Mouse (Mus musculus): ENCODE results near the gene Flrt1.

DNA sequence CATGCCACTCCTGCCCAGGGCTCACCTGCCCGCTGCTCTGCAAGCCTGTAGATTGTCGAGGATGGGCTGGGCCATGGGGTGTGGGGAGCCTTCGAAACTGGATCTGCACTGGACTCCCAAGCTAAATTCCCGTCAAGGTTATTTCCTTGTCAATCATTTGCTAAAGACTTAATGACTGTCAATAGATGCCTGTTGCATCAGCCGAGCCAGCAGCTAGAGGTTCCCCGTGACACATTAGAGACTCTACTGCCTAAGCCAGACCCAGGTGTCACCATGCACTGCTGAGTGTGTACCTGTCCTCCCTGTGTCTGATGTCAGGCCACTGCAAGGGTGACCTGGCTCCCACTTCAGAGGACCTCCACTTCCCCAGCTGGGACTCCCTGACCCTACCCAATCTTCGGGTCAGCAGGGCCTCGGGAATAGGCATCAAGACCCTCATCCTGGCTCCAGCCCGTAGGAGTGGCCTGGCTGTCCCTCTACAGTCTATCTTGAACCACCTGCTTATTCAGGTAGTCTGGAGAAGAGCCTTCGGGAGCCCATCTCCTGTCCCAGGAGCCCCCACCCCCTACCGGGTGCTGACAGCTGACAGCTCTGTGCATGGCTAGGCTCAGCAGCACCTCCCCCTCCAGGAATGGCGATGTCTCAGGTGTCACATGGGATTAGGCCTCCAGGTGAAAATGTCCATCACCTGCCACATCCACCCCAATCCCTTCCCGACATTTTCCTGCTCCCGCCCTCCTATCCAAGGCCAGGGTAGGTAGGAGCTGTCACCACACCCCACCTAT lies 31.4 kb upstream of the Flrt1 start:
- TF ChIP-seq CTCF (IDR thresholded peaks at IDR 0.05; ENCODE audit: low read depth, low read length) (no peak), POLR2A (IDR thresholded peaks at IDR 0.05; ENCODE audit: borderline replicate concordance, low read depth, low read length) (no peak)

Measured in bone marrow macrophage, adult 2 months (primary cell).